Mouse (Mus musculus) heart, postnatal 25 days (tissue): ENCODE measurements around the gene Rsl1d1. TPM values are rescaled to one million over a fixed set of nuclear protein-coding genes. Genes with fewer than 3 reads are reported as not detected.
"Not testable (repeated sequence)": the region's sequence is repeated elsewhere in the genome, so short reads cannot be mapped to it uniquely, and the experiment has no call there.

Source experiments
- DNase-seq: peaks from one replicate; pipeline ENCODE4 v3.0.0; 2022; ENCODE audit warnings: low spot score
- intact Hi-C: fragments of 180-260 bp; cut with DNase I; formaldehyde crosslinking; loops from one replicate; pipeline ENCODE4 v1.15.1; 2025
- microRNA-seq: library from miRNA; unstranded; fragments of <30 nt; microRNA quantifications from one replicate; pipeline ENCODE4 v1.2.0, GENCODE M21; 2022
- total RNA-seq, 2 experiments: library from RNA; stranded (reverse); gene quantifications; 2 replicates each; pipeline ENCODE4 v1.2.3; 2021

Rsl1d1 gene
- total RNA-seq, 2 experiments from 2014 or later, result 52.7 to 56.8 TPM

DNA sequence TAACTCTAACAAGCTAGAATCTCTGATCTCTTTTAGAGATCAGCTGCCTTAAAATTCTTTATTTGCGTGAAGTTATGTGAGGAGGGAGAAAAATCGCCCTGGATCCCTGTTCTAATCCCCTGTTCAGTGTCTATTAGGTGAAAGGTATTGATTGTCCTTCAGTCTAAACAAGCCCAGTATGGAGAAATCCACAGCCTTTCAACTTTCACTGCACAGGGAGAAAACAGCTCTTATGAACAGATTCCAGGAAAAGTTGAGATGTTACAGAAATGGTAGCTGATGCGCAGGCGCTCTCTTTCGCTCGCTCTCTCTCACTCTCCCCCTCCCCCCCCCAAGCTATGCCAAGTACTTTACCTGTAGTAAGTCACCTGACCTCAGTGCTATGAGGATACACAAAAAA lies 31.5 kb downstream of the Rsl1d1 start:
- DNase-seq, result no peak
- intact Hi-C loops, result loop anchor here (5.0 to 10.0 kb wide), 3 partner anchors 134 to 299 kb away; no protein-coding TSS in a partner anchor

GRCm38 (mm10) chr16:11166431-11166830 lies 36.7 kb downstream of the Rsl1d1 start:
- intact Hi-C loops, result no loop called here
- no peak for DNase-seq

GRCm38 (mm10) chr16:11164695-11165255 lies 38.4 kb downstream of the Rsl1d1 start:
- no peak for DNase-seq
- intact Hi-C loops, result no loop called here

GRCm38 (mm10) chr16:11157721-11158120 lies 45.4 kb downstream of the Rsl1d1 start:
- DNase-seq, intact Hi-C loops: not testable (repeated sequence)

DNA sequence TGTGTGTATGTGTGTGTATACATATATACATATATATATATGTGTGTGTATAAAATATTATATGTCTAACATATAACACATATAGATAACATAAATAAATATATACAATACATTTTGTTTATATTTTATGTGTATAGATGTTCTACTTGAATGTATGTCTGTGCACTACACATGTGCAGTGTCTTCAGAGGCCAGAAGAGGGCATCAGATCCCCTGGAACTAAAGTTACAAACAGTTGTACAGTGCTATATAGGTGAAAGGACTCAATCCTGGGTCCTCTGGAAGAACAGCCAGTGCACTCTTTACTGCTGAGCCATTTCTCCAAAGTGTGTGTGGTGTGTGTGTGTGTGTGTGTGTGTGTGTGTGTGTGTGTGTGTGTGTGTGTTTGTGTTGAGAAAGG lies 48.6 kb downstream of the Rsl1d1 start:
- intact Hi-C loops, result no loop called here
- no peak for DNase-seq

DNA sequence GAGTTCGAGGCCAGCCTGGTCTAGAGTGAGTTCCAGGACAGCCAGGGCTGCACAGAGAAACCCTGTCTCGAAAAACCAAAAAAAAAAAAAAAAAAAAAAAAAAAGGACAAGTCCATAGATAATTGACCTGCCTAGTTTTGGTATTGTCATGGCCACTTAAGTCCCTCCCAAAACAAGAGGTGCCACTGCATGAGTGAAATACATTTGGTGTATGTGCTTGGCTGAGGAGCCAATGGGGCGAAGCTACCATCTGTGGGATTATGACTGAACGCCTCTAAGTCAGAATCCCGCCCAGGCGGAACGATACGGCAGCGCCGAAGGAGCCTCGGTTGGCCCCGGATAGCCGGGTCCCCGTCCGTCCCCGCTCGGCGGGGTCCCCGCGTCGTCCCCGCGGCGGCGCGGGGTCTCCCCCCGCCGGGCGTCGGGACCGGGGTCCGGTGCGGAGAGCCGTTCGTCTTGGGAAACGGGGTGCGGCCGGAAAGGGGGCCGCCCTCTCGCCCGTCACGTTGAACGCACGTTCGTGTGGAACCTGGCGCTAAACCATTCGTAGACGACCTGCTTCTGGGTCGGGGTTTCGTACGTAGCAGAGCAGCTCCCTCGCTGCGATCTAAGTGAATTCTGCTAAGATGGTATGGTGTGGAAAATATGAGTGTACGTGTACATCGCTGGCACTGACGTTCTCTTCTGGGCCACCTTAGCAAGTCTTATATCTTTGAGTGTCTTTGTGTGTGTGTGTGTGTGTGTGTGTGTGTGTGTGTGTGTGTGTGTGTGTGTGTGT lies 59.2 kb downstream of the Rsl1d1 start:
- DNase-seq, result peak; percentile 100
- intact Hi-C loops, result not testable (repeated sequence)

Small RNA genes within 50 kb of the gene (microRNA-seq; reads per million reads assigned to microRNA genes)
- 15.8 reads per million, percentile 32 among the genes with 10 or more reads in this experiment for gene Gm23935

Other genes with a start within 250 kb of the Rsl1d1 start
- gene Snn, start 142.4 kb downstream of the Rsl1d1 start, total RNA-seq, result 10 to 100 TPM; 28.3 to 33.3 TPM
- 10 to 100 TPM; 21.7 to 24.2 TPM for gene Litaf, start 137.2 kb downstream of the Rsl1d1 start, total RNA-seq
- 10 to 100 TPM; 15.9 to 17.0 TPM for gene Txndc11, start 68.7 kb downstream of the Rsl1d1 start, total RNA-seq
- 10 to 100 TPM; 28.0 to 29.8 TPM for gene Zc3h7a, start 26.9 kb downstream of the Rsl1d1 start, total RNA-seq
- 10 to 100 TPM; 63.4 to 68.2 TPM for gene Gspt1, start 51.0 kb upstream of the Rsl1d1 start, total RNA-seq
- not detected for gene Tnfrsf17, start 110.5 kb upstream of the Rsl1d1 start, total RNA-seq
- gene Snx29, start 119.6 kb upstream of the Rsl1d1 start, total RNA-seq, result 10 to 100 TPM in 1 of 2 experiments, 1 to 10 TPM in 1; 9.6 to 12.4 TPM